Comparison of ENCODE assay signal across 34 mouse cellular contexts in the genomic region with DNA sequence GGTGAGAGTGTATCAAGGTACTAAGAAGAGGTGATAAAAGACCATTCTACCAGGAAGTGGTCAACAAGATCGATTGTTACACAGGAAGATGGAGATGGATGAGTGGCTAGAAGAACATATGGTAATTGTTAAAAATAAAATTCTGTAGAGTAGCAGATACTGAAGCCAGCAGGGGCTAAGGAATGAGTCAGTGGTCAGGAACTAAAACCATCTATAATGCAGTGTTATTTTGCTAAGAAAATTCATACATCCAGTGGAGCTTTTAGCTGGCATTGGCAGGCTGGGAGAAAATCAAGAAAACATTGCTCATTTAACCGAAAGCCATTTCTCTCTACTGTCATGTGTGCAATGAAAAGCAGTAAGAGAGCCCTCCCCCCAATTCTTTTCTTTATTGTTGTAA.
"Had no signal": no experiment of that assay in that cellular context is flagged by ENCODE, and none has a peak within 500 bp of the region (broad histone marks: within the 10 kb centered on the region; RNA-seq: fewer than 3 reads in every experiment).

No protein-coding gene starts in this region.

- H3K36me3 ChIP-seq: heart, embryonic 10.5 days; heart, embryonic 12.5 days; heart, embryonic 13.5 days; heart, embryonic 15.5 days; hindbrain, embryonic 10.5 days; hindbrain, embryonic 12.5 days; hindbrain, embryonic 15.5 days; intestine, embryonic 15.5 days; kidney, embryonic 15.5 days had no signal

- H3K9me3 ChIP-seq: heart, embryonic 10.5 days; heart, embryonic 12.5 days; heart, embryonic 13.5 days; heart, embryonic 15.5 days; hindbrain, embryonic 10.5 days; hindbrain, embryonic 12.5 days; hindbrain, embryonic 15.5 days; intestine, embryonic 15.5 days; kidney, embryonic 15.5 days had no signal

- H3K27me3 ChIP-seq: heart, embryonic 12.5 days; heart, embryonic 13.5 days; heart, embryonic 15.5 days; hindbrain, embryonic 12.5 days; hindbrain, embryonic 15.5 days; intestine, embryonic 15.5 days; kidney, embryonic 15.5 days had no signal

- H3K4me1 ChIP-seq: heart, embryonic 10.5 days; heart, embryonic 12.5 days; heart, embryonic 13.5 days; heart, embryonic 15.5 days; hindbrain, embryonic 10.5 days; hindbrain, embryonic 12.5 days; intestine, embryonic 15.5 days; kidney, embryonic 15.5 days had no signal

- H3K4me2 ChIP-seq: heart, embryonic 11.5 days; heart, embryonic 12.5 days; heart, embryonic 13.5 days; heart, embryonic 15.5 days; hindbrain, embryonic 12.5 days; hindbrain, embryonic 14.5 days; hindbrain, embryonic 15.5 days; intestine, embryonic 15.5 days; kidney, embryonic 15.5 days had no signal

- H3K4me3 ChIP-seq: heart, embryonic 10.5 days; heart, embryonic 12.5 days; heart, embryonic 13.5 days; heart, embryonic 15.5 days; hindbrain, embryonic 10.5 days; hindbrain, embryonic 12.5 days; hindbrain, embryonic 15.5 days; intestine, embryonic 15.5 days; kidney, embryonic 15.5 days; layer of hippocampus, adult 2 months; left cerebral cortex, adult 2 months had no signal

- H3K27ac ChIP-seq: heart, embryonic 10.5 days; heart, embryonic 13.5 days; heart, embryonic 15.5 days; hindbrain, embryonic 10.5 days; hindbrain, embryonic 12.5 days; hindbrain, embryonic 14.5 days; hindbrain, embryonic 15.5 days; hindbrain, postnatal 0 days; intestine, embryonic 15.5 days; kidney, embryonic 15.5 days; kidney, postnatal 0 days; layer of hippocampus, adult 2 months; left cerebral cortex, adult 2 months had no signal

- DNase-seq: heart, postnatal 10 days; heart, postnatal 14 days; heart, postnatal 36 days; heart, postnatal 4 days; kidney, adult 11 months; kidney, adult 18-20 months; kidney, adult 2 months; kidney, adult 8-10 months; kidney, adult 9 months; kidney, postnatal 10 days; kidney, postnatal 14 days; kidney, postnatal 25 days; kidney, postnatal 36 days; kidney, postnatal 4 days; layer of hippocampus, adult 9-11 months; layer of hippocampus, postnatal 36 days had no signal

- ATAC-seq: hindbrain, embryonic 16.5 days; hindbrain, postnatal 0 days; intestine, embryonic 15.5 days; intestine, embryonic 16.5 days; intestine, postnatal 0 days had no signal

- H3K9ac ChIP-seq: heart, embryonic 12.5 days; heart, embryonic 13.5 days; heart, embryonic 15.5 days; hindbrain, embryonic 12.5 days; hindbrain, embryonic 14.5 days; hindbrain, embryonic 15.5 days; intestine, embryonic 15.5 days; kidney, embryonic 15.5 days had no signal
